Mouse (Mus musculus) right cerebral cortex, postnatal 36 days (tissue): ENCODE results near the gene Sprn.

Experiments
- DNase-seq, 2 experiments: peaks; one replicate each; pipeline ENCODE4 v3.0.0; 2022; ENCODE audit warnings: low spot score in 2 of 2, mixed read lengths in 1 of 2

Sprn gene

DNA sequence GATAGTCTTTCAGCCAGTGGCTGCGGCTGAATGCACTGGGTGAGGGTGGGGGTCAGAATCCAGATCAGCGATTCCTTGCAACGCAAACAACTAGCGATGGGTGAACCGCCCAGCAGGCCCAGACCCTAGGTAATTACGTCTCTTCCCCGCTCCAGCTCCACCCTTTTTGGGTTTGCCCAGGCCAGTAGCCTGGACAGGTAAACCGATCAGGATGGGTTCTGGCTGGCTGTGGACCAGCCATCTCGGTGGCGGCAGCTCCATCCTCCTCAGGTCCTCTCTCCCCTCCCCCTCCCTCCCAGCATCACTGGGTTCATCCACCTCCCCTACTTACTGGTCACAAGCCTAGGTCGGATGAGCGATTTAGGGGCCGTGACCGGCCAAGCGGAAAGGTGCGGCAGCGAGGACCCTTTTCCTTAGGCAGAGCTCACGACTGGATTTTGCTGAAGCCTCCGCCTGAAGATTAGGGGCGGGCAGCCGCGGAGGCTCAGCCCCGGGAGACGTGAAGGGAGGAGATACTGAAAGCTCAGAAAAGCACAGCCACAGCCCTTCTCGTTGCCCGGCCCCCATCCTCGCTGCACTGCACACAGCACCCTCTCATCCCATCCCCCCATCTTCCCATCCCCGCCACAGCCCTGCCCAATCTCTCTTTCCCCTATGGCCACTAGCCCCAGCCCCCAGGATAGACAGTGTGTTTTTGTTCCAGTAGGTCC lies at the start of gene Sprn:
TSS of gene Sprn (minus strand) at position 660 of the 710 bp plus-strand sequence.
- DNase-seq, result peak; percentile 79 to 81

DNA sequence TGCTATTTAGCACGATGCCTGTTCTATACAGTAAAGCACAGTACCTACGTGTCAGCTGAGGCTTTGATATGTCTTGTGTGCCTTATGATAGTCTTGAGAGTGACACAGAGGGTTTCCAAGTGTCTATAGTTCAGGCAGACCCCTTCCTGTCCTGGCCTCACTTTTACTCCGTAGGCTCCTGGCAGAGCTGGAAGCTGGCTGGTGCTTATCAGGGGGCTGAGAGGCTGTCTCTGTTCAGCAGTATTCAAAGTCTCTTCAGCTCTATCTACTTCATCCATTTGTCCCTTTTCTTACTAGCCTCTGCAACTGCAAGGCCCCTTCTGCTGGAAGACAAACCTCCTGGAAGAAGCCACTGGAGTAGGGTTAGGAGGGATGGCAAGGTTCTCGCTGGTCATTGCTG lies 46.4 kb upstream of the Sprn start:
- DNase-seq, result no peak

DNA sequence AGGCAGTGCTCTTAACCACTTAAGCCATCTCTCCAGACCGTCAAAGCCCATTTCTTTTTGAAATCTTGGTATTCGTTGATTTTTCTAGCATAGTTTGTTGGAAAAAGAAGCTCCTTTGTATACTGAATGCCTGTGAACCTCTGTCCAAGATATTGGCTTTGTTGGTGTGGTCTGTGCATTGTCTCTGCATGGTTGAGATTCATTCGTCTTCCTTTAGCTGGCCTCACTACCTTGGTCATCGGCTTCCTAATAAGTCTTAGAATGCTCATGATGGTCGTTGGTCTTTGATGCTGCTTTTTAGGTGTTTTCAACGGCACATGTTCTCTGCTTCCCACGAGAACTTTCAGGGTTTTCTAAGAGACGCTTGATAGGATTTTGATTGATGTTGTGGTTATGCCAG lies 41.3 kb upstream of the Sprn start:
- DNase-seq, result no peak

DNA sequence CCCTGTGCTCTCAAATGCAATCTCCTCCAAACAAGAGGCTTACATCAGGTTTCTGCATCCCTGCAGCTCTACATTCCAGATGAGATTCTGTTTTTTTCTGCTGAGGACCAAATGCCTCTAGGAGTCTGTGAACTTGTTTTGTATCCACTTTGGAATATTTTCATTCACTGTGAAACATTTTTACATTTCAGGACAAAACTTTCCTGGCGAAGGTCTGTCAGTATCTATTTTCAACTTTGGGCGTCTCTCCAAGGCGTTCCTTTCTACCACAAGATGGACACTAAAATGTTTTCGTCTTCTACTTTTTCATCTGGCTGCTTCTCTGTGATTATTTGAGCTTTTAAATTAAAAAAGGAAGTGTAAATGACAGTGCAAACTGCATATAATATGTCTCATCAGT lies 39.4 kb upstream of the Sprn start:
- peak in 1 of 2 experiments; percentile 9 for DNase-seq

DNA sequence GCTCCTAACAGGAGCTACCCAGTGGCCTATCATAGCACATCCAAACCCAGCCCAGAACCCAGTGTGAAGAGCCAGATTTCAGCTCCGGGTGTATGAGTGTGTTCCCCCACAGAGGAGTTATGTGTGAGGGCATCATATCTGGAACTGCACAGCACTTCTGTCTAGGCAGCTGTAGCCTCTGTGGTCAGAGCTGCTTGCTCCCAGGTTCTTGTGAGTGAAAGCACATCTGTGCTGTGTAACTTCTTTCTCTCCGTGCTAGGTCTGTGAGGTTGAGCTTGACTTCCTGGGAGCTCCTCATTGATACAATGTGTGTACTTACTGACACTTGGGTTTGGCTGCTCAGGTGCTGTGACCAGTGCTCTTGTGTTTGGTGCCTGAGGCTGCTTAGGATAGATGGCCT lies 38.2 kb upstream of the Sprn start:
- no peak for DNase-seq

DNA sequence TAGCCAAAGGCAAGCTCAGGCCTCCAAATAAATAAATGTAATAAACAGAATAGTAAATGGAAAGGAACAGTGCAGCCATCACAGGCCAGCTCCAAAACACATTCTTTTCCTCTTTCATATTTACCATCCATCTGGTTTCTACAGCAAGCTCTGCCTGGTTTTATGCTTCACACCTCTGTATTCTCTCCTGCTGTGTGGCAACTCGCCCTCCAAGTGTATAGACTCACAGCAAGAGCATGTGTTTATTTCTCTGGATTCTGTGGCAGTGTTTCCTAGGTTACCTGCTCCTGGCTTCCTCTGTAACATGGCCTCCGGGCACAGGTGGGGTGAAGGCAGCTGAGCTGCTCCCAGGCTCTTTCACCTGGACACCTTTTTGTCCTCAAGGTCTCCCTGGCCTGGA lies 37.8 kb upstream of the Sprn start:
- DNase-seq, result no peak

DNA sequence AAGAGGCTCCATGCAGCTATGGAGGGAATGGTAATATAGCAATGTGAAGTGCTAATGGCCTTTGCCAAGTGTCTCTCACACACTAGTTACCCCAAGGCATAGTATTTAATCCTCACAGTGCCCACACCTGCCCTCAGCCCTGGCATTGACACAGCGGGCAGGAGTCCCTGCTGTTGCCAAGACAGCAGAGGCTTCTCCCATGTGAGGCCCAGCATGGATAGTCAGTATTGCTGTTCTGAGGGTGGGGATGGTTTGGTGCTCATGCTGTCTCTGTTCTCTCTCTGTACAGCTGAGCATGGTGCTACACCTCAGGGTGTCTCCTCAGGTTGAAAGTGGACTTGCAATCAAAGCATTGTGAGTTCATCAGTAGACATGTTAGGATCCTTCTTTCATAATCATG lies 35.8 kb upstream of the Sprn start:
- DNase-seq, result no peak

DNA sequence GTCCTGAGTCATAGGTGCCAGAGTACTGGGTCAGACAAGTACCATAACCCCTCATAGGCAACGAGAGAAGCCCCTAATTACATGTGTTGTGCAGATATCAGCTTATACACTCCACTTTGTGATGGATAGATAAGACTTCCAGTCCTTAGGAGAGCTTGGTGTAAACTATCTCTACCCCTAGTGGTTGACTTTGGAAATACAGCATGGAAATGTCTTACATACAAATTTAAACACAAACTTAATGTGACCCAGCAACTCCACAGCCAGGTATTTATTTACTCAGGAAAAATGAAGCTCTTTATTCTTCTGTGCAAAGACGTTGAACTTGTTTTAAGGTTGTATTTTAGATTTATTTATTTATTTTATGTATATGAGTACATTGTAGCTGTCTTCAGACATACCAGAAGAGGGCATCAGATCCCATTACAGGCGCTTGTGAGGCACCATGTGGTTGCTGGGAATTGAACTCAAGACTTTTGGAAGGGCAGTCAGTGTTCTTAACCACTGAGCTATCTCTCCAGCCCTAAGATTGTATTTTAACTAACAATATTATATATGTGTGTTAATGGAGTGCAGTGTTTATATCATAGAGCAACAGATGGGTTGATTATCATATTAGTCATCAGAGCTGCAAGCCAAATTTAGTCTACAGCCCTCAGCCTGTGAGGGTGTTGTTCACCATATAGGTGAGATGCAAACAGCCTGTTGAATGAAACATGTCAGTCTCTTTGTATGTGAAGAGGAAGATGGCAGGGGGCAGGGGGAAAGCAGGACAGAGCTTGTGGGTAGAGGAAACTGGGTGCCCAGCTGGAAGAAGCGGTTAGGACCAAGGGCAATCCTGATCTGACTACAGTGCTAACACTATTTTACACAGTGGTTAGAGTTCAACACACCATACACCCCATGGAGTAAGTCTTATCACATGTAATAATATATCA lies 34.0 kb upstream of the Sprn start:
- no peak for DNase-seq

DNA sequence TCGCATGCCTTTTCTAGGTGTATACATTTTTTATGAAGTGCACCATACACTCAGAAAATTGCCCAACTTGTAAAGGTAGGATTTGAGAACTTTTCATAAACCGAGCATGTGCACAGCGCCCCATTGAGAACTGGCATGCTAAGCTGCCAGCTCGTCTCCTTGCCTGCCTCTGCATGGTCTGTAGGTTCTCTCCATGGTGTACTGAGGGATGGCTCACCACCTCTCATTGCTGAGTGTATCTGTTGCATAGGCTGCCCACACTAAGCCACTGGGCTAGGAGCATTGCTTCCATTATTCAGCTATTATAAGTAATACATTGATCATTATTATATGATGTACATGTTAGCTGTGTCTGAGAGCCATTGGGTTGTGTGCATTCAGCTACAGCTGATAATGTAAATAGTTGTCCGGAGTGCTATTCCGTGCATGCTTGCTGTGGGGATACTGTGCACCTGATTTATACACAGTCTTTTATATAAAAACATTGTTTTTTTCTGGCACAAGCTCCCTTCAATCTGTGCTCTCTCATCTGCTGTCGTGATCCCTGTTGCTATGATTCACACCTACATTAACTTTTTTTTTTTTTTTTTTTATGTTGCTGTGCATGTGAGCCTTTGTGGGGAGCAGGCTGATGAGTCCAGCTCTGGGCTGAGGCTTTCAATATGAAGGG lies 33.2 kb upstream of the Sprn start:
- DNase-seq, result no peak

DNA sequence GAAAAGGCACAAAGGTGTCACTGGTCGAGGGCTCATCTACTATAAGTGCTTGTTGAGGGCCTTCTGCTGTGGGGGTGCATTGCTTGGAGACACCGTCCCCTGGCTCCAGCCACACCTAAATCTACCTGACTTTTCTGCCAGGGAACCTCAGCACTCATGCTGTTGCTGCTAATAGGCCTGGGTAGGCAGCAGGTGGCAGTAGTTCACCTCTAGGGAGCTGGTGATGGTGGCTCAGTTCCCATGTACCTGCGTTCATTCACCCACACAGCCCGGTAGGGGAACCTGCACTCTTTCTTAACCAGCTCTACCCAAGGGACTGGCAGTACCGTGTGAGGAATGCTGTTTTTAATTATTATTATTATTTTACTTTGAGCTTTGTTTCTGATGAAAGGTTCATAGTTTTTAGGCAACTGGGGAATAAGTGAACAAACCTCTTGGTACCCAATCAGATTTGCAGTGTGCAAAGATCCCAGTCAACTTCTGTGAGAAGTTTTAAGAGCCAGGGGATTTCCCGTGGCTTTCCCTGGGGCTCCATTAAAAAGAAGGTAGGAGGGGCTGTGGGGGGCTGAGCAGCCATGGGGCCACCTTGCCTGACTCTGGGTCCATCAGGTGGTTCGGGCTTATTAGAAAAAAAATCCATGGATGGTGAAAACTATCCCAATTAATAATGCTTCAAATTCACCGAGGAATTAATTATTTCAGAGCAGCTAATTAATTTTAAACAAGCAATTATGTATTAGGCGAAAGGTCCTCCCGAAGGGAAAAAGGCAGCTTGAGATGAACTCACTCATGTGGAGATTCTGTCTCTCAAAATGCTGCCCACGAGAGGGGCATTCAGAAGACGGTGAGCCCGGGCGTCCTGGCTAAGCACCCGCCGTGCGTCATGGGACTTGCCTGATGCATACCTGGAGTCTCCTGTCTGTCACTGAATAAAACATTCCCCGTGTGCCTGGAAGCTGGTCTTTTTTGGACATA lies 32.3 kb upstream of the Sprn start:
- no peak for DNase-seq

DNA sequence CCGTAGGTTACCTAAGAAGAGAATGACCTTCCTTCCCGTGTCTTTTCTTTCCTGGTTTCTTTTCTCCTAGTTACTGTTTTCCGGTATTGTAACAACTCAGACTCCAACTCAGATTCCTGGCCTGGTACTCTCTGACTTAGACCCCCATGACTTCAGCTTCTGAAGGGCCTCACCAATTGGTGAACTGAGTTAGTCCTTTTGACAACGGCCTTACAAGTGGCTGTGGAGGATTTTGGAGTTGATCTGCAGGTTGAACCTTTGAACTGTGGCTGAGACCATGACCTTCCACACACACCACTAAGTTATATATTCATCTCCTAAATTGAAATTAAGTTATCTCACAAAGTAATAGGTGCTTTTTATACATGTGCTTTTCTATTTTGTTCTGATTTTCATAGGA lies 29.5 kb upstream of the Sprn start:
- DNase-seq, result no peak

DNA sequence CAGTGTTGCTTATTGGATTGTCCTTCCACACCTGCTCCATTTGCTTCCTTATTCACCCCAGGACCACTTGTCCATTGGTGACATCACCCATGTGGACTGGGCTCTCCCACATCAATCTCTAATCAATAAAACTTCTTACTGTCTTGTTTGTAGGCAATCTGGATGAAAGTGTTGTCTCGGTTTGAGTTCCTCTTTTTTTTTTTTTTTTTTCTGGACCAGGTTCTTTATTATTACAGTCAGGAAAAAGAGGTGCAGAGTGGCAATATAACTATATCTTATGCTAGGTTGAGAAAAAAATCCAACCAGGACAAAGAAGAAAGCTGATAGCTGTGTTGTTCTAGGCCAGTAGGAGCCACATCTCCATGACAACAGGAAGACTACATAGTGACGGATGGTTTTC lies 26.0 kb upstream of the Sprn start:
- no peak for DNase-seq

DNA sequence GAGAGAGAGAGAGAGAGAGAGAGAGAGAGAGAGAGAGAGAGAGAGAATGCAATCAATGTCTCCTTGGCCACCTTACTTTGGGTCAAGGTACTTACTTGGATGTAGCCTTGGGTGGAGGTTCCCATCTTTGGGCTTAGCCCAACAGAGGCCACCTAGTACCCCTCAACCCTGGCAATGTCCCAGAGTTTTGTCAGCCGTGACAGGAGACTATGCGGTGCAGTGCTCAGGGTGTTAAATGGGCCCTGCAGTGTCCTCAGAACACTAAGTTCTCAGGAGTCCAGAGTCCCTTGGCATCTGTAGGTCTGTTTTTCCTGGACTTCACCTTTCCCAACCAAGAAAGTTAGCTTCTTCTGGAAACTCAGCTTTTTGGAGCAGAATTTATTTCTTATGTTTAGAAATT lies 24.5 kb upstream of the Sprn start:
- no peak for DNase-seq

DNA sequence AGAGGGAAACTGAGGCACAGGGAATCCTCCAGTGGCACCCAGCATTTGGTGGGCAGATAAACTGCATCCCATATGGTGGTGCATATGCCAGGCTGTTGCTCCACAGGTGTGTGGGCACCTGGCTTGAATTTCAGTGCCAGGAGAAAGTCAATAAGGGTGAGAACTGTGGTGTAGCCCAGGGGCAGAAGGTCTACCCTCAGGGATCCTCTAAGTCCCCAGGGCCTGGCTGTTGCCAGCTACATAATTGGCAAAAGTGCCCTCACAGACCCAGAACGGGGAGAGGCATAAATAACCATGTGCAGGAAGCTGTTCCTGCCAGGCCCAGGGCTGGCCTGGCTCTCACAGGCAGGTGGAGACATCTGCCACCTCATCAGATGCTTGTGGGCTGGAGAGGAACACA lies 18.3 kb upstream of the Sprn start, which contains the start of gene Olfr523:
TSS of gene Olfr523 (plus strand) at position 282 of the 400 bp plus-strand sequence.
- DNase-seq, result no peak

DNA sequence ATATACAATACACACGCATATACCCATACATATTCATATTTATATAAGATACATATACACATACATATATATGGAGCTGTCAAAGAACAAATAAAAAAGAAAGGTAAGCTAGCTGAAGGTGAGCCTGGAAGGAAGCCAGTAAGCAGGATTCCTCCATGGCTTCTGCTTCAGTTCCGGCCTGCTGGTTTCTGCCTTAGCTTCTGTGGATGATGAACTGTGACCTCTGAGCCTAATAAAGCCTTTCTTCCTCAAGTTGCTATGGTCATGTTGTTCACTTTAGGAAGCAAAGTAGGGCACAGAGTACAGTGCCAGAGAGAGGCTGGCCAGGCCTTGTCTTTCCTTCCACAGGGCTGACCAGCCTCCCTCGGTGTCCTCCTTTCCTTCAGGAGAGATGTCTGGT lies 16.2 kb upstream of the Sprn start:
- DNase-seq, result no peak

DNA sequence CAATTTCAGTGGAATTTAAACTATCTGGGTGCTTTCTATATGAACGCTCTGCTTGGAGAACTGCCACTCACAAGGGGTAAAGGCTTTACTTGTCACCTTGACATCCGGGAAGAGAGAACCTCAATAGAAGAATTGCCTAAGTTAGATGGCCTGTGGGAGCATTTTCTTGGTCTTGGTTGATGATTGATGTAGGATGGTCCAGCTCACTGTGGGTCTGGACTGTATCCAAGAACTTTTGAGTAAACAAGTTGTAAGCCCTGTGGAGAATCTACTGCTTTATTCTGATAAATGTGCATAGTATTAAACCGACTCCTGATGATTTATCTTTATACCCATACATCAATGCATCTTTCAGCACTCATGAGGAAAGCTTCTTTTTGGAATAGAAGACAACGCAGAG lies 14.7 kb upstream of the Sprn start:
- no peak for DNase-seq

DNA sequence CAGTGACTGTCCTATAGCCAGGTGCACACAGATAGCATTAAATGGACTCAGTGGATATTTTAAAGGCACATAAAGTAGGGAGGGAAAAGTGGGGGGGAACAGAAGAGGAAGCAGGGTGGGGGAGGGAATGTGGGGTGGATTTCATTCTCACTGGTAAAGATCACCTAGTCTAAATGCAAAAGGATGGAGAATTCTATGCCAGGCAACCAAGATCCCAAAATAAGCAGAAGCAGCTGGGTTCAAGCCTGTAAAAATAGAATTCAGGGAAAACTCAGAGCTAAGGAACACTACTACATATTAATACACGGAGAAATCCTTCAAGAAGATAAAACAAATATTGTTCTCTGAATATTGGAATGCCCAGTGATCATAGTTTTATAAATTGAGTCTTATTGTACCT lies 13.3 kb upstream of the Sprn start:
- DNase-seq, result no peak

DNA sequence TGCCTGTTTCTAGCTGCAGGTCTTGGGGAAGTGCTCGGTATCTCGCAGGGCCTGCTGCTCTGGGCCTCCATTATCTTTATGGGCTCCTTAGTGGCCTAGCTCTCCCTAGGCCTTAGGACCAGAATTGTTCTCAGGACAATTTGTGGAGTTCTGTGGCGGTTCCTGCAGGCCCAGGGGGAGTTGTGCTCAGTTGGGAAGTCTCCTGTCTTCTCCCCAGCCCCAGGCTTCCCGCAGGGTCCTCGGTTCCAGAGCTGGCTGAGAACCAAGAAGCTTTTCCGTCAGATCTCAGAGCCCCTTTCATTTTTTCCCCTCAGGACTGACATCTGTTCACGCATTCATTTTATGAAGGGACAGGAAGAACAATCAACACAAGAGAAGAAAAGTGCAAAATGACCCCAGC lies 10.0 kb upstream of the Sprn start, which contains the start of gene Olfr522:
TSS of gene Olfr522 (minus strand) at position 101 of the 400 bp plus-strand sequence.
- no peak for DNase-seq

DNA sequence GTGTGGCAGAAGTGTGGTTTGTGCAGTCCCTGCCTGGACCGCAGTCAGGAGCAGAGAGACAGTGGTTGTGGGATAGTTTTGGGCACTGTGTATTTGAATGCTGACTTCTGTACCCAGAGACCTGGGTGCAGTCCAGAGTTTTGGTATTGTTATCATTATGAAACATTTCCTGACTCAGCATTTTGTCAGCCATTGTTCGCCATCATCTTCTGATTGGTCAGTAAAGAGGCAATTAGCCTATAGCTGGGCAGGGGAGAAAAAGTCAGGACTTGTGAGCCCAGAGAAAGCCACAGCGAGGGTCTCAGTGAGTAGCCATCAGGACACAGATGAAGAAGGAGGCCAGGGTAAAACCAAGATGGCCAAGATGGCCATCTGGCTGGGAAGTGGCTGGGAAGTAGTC lies 5.7 kb upstream of the Sprn start:
- DNase-seq, result no peak

DNA sequence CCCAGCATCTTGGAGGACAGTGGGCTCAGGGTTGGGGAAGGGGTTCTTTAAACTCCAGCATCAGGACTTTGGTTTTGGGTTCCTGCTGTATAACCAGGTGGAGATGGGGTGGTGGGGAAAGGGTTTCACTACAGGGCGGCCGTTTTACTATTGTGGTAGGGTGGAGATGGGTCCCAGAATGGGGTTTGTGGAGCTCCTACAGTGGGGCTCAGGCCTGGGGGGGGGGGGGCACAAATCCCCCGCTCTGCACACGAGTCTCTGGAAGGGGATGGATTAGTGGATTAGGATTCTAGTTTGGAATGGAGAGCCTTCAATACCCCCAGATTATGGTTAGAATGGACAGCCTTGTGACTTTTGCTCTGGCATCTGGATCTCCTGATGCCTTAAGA lies 854 bp downstream of the Sprn start:
- no peak for DNase-seq

DNA sequence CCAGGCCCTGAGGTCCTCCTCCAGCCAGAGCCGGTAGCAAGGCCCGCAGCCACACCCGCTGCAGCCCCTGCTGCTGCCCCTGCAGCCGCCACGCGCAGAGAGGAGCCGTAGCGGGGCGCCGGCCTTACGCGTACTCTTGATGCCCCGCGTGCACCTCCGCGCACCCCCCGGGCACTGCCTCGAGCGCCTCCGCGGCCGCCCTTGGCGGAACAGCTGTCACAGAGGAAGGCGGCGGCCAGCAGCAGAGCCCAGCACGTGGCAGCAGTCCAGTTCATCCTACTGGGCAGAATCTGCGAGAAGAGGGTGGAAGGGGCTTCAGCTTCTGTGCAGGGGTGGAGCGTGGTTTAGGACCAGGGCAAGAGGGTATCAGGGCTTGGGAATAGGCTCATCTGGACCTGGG lies 1.3 kb downstream of the Sprn start:
- no peak for DNase-seq
